Mouse (Mus musculus): ENCODE measurements around the gene Mrps21. TPM values are rescaled to one million over a fixed set of nuclear protein-coding genes. Genes with fewer than 3 reads are reported as not detected.

The Mrps21 gene
- polyA plus RNA-seq, 1 experiment from 2014 or later = 362 TPM

Other genes starting within 250 kb of the Mrps21 start
- 61.6 and 65.0 TPM in 2 replicates for gene Ensa, start 246.5 kb downstream of the Mrps21 start, polyA plus RNA-seq (2015; fragmentation: Nextera tagmentation; extraction: Ambion mirVana)
- gene Mcl1, start 212.7 kb downstream of the Mrps21 start, polyA plus RNA-seq (2015; fragmentation: Nextera tagmentation; extraction: Ambion mirVana) = 23.1 and 31.7 TPM in 2 replicates
- gene Adamtsl4, start 183.6 kb downstream of the Mrps21 start, polyA plus RNA-seq (2015; fragmentation: Nextera tagmentation; extraction: Ambion mirVana) = 4.4 and 5.5 TPM in 2 replicates
- 22.3 and 23.8 TPM in 2 replicates for gene Ecm1, start 131.9 kb downstream of the Mrps21 start, polyA plus RNA-seq (2015; fragmentation: Nextera tagmentation; extraction: Ambion mirVana)
- 42.5 and 44.2 TPM in 2 replicates for gene Tars2, start 111.3 kb downstream of the Mrps21 start, polyA plus RNA-seq (2015; fragmentation: Nextera tagmentation; extraction: Ambion mirVana)
- gene Rprd2, start 52.7 kb downstream of the Mrps21 start, polyA plus RNA-seq (2015; fragmentation: Nextera tagmentation; extraction: Ambion mirVana) = 21.4 and 22.1 TPM in 2 replicates
- 43.5 and 48.0 TPM in 2 replicates for gene Prpf3, start 15.6 kb downstream of the Mrps21 start, polyA plus RNA-seq (2015; fragmentation: Nextera tagmentation; extraction: Ambion mirVana)
- 5.1 and 5.6 TPM in 2 replicates for gene Ciart, start 10.7 kb upstream of the Mrps21 start, polyA plus RNA-seq (2015; fragmentation: Nextera tagmentation; extraction: Ambion mirVana)
- 81.5 and 85.5 TPM in 2 replicates for gene BC028528, start 20.5 kb upstream of the Mrps21 start, polyA plus RNA-seq (2015; fragmentation: Nextera tagmentation; extraction: Ambion mirVana)
- 39.1 and 39.4 TPM in 2 replicates for gene Aph1a, start 22.4 kb upstream of the Mrps21 start, polyA plus RNA-seq (2015; fragmentation: Nextera tagmentation; extraction: Ambion mirVana)
- 9.2 and 13.0 TPM in 2 replicates for gene Car14, start 33.2 kb upstream of the Mrps21 start, polyA plus RNA-seq (2015; fragmentation: Nextera tagmentation; extraction: Ambion mirVana)
- 193 and 230 TPM in 2 replicates for gene Anp32e, start 57.7 kb upstream of the Mrps21 start, polyA plus RNA-seq (2015; fragmentation: Nextera tagmentation; extraction: Ambion mirVana)
- gene Plekho1, start 124.5 kb upstream of the Mrps21 start, polyA plus RNA-seq (2015; fragmentation: Nextera tagmentation; extraction: Ambion mirVana) = 24.0 and 25.3 TPM in 2 replicates
- gene Vps45, start 186.9 kb upstream of the Mrps21 start, polyA plus RNA-seq (2015; fragmentation: Nextera tagmentation; extraction: Ambion mirVana) = 39.6 and 39.8 TPM in 2 replicates
- 18.8 and 22.9 TPM in 2 replicates for gene Otud7b, start 233.0 kb upstream of the Mrps21 start, polyA plus RNA-seq (2015; fragmentation: Nextera tagmentation; extraction: Ambion mirVana)